Mouse (Mus musculus) hindbrain, embryonic 15.5 days (tissue): ENCODE data around the gene Mboat2. TPM values are rescaled to one million over a fixed set of nuclear protein-coding genes. Genes with fewer than 3 reads are reported as not detected.

Source experiments
- ATAC-seq: fragments of 200-750 bp; cut with Nextera tagmentation; 2 replicates; pipeline ENCODE4 v1.8.0; 2017; ENCODE audit warnings: low read depth, moderate number of reproducible peaks, moderate TSS enrichment; ENCODE audit not compliant: low FRiP score
- H3K27ac ChIP-seq: fragments of 300-500 bp; sonication (generic); replicated peaks from 2 replicates; pipeline ENCODE4 v1.5.1; 2015; ENCODE audit warnings: mild to moderate bottlenecking, inconsistent platforms
- H3K27me3 ChIP-seq: fragments of 300-500 bp; sonication (generic); 2 replicates; pipeline ENCODE4 v1.6.1; 2015; ENCODE audit warnings: control low read depth, inconsistent platforms
- H3K36me3 ChIP-seq: fragments of 300-500 bp; sonication (generic); 2 replicates; pipeline ENCODE4 v1.6.1; 2015; ENCODE audit warnings: control low read depth, inconsistent platforms
- H3K4me1 ChIP-seq: fragments of 300-500 bp; sonication (generic); replicated peaks from 2 replicates; pipeline ENCODE4 v1.6.1; 2015; ENCODE audit warnings: control low read depth, inconsistent platforms
- H3K4me2 ChIP-seq: fragments of 300-500 bp; sonication (generic); 2 replicates; pipeline ENCODE4 v1.6.1; 2015; ENCODE audit warnings: moderate library complexity, mild to moderate bottlenecking, inconsistent platforms
- H3K4me3 ChIP-seq: fragments of 300-500 bp; sonication (generic); 2 replicates; pipeline ENCODE4 v1.5.1; 2015; ENCODE audit warnings: mild to moderate bottlenecking, inconsistent platforms
- H3K9ac ChIP-seq: fragments of 300-500 bp; sonication (generic); 2 replicates; pipeline ENCODE4 v1.6.1; 2015; ENCODE audit warnings: inconsistent platforms
- H3K9me3 ChIP-seq: fragments of 300-500 bp; sonication (generic); 2 replicates; pipeline ENCODE4 v1.6.1; 2016; ENCODE audit warnings: control low read depth, inconsistent platforms
- WGBS: fragments of 180-500 bp; shearing (Covaris S2); methylation state at CpG from one replicate; pipeline ENCODE4 v1.1.7; 2015; 5-methylcytosine and 5-hydroxymethylcytosine counted together
- polyA plus RNA-seq: library from polyadenylated mRNA; unstranded; fragments of >200 nt; fragmentation: Nextera tagmentation; extraction: Ambion mirVana; gene quantifications from 2 replicates; pipeline ENCODE4 v1.2.1, GENCODE M21; 2015

Mboat2 gene
- polyA plus RNA-seq, 1 experiment from 2014 or later: 65.5 TPM

DNA sequence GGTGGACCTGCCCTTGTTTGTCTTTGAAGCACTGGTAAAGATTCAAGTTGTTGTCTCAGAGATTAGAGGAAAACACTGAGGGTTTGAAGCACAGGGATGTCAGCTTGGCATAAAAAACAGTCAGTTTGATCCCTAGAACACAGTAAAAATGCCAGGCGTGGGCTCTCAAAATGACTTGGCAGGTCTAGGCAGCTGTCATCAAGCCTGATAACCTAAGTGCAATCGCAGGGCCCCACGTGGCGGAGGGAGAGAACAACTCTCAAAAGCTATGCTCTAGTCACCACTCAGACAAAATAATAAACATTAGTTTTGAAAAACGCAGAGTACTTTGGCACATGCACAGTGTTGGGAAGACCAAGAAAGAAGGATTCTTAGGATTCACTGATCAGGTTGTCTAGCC, 154.5 kb downstream of the Mboat2 start:
- 88% methylated on average over 5 of the region's 5 CpGs for WGBS
- Histone ChIP-seq H3K27me3 (no peaks in the 10 kb centered on the region), H3K36me3 (peaks cover 41% of the 10 kb centered on the region), H3K9ac (no peak overlapping the region), H3K27ac (no peak overlapping the region), H3K9me3 (no peaks in the 10 kb centered on the region), H3K4me3 (no peak overlapping the region), H3K4me1 (no peaks in the 10 kb centered on the region), H3K4me2 (no peak overlapping the region)
- ATAC-seq: no peak

DNA sequence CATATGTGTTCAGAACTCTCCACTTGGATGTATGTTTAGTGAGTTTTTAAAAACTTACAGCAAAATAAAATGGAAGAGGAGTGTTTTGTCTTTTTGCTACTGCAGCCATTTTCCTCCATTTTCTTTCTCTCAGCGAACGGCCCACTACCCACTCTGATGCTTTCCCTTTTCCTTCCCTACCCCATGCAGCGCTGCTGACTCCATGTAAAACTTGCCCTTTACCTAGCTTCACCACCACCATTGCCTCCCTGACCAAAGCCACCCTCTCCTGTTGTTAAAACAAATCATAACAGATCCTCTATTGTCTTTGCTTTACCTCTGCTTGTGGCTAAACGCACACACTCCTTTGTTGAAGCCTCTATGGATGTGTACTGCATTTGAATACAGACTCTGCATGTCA, 164.7 kb downstream of the Mboat2 start:
- no peaks in the 10 kb centered on the region for H3K27me3 ChIP-seq
- H3K4me3 ChIP-seq: no peak overlapping the region
- H3K9ac ChIP-seq: no peak overlapping the region
- no peak for ATAC-seq
- 86% methylated on average over 4 of the region's 4 CpGs for whole genome bisulfite sequencing
- no peaks in the 10 kb centered on the region for H3K4me1 ChIP-seq
- no peak overlapping the region for H3K4me2 ChIP-seq
- H3K9me3 ChIP-seq: no peaks in the 10 kb centered on the region
- peaks cover 89% of the 10 kb centered on the region for H3K36me3 ChIP-seq
- no peak overlapping the region for H3K27ac ChIP-seq

DNA sequence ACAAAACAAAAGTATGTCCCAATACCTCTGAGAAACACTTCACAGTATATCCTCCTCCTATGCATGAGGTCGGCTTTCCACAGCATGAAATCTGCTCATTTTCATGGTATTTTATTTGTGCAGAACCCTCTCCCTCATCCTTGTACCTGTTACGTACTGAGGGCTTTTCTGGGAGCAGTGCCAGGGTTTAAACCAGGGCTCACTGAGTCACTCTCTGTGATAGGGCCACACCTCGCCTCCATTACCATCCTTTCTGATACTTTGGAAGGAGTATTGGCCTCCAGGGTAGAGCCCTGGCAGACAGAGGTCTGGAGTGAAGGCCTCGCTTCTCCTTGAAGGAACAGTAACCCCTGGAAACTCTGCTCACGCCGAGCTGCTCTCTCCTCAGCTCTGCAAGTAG, 174.7 kb downstream of the Mboat2 start:
- ATAC-seq: no peak
- 84% methylated on average over 6 of the region's 6 CpGs for WGBS
- no peak overlapping the region for H3K4me2 ChIP-seq
- H3K4me1 ChIP-seq: no peaks in the 10 kb centered on the region
- H3K36me3 ChIP-seq: peaks cover 85% of the 10 kb centered on the region
- H3K9me3 ChIP-seq: no peaks in the 10 kb centered on the region
- no peak overlapping the region for H3K4me3 ChIP-seq
- no peak overlapping the region for H3K27ac ChIP-seq
- no peak overlapping the region for H3K9ac ChIP-seq
- H3K27me3 ChIP-seq: no peaks in the 10 kb centered on the region

DNA sequence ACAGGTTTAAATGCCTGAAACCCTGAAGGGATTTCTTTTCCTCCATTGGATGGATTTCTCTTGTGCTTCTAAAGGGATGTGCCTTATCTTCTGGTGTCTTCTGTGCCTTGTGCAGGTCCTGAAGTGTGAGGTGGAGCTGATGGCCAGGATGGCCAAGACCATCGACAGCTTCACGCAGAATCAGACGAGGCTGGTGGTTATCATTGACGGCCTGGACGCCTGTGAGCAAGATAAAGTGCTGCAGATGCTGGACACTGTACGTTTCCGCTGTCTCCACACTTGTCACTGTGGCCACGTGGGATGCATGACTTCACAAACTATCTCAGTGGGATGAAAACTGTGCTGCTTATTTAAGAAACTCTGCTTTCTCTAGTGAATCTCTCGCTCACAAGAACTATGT, 179.3 kb downstream of the Mboat2 start:
- Histone ChIP-seq H3K9me3 (no peaks in the 10 kb centered on the region), H3K4me2 (no peak overlapping the region), H3K27me3 (no peaks in the 10 kb centered on the region), H3K4me1 (no peaks in the 10 kb centered on the region), H3K27ac (no peak overlapping the region), H3K36me3 (peaks cover 87% of the 10 kb centered on the region), H3K4me3 (no peak overlapping the region), H3K9ac (no peak overlapping the region)
- no peak for ATAC-seq
- 92% methylated on average over 9 of the region's 9 CpGs for WGBS

DNA sequence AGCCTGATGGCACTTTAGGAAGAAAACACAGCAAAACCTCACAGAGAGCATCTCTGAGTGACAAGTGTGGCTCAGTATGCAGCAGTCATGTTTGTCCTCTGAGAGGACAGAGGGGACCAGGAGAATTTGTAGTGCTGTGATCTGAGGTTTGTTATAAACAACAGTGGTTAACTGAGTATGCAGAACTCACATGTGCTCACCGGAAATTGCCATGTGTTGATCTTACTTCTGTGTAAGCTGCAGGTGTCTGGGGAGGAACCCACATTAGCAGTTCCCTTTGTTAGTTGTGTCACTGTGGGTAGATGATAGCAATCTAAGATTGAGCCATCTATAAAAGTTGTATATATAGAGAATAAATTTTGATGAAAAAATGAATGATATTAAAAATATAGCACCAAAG, 179.7 kb downstream of the Mboat2 start:
- Histone ChIP-seq H3K4me1 (no peaks in the 10 kb centered on the region), H3K36me3 (peaks cover 87% of the 10 kb centered on the region), H3K4me2 (no peak overlapping the region), H3K4me3 (no peak overlapping the region), H3K9ac (no peak overlapping the region), H3K9me3 (no peaks in the 10 kb centered on the region), H3K27me3 (no peaks in the 10 kb centered on the region), H3K27ac (no peak overlapping the region)
- WGBS: 86% methylated on average over 1 of the region's 1 CpGs
- ATAC-seq: no peak

DNA sequence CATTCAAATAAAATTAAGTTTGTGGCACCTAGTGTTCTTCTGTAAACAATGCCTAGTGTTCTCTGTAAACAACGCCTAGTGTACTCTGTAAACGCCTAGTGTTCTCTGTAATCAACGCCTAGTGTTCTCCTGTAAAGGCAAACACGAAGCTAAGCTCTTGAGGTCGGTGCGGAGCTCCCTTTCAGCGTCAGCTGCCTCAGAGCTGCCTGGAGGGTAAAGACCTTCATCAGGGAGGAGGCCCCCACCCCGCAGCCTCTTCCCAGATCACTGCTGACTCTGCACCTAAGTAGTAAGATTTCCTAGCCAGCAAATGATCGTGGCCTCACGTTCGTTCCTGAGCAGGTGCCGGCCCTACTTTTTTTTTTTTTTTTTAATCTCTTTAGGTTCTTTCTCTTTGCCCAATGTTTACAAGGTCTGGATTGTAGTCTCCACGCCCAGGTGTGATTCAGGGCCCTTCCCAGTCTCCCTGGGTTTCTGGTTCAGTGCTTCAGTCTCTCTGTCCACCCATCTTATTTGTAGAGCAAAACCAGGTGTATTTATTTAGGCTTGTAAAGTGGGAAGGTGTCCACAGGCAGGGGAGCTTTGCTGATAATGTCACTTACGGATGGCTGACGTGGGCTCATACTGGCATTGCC, 181.2 kb downstream of the Mboat2 start:
- Histone ChIP-seq H3K9ac (no peak overlapping the region), H3K27ac (no peak overlapping the region), H3K36me3 (peaks cover 88% of the 10 kb centered on the region), H3K4me2 (no peak overlapping the region), H3K27me3 (no peaks in the 10 kb centered on the region), H3K4me3 (no peak overlapping the region), H3K4me1 (no peaks in the 10 kb centered on the region), H3K9me3 (no peaks in the 10 kb centered on the region)
- no peak for ATAC-seq
- 80% methylated on average over 15 of the region's 15 CpGs for WGBS

DNA sequence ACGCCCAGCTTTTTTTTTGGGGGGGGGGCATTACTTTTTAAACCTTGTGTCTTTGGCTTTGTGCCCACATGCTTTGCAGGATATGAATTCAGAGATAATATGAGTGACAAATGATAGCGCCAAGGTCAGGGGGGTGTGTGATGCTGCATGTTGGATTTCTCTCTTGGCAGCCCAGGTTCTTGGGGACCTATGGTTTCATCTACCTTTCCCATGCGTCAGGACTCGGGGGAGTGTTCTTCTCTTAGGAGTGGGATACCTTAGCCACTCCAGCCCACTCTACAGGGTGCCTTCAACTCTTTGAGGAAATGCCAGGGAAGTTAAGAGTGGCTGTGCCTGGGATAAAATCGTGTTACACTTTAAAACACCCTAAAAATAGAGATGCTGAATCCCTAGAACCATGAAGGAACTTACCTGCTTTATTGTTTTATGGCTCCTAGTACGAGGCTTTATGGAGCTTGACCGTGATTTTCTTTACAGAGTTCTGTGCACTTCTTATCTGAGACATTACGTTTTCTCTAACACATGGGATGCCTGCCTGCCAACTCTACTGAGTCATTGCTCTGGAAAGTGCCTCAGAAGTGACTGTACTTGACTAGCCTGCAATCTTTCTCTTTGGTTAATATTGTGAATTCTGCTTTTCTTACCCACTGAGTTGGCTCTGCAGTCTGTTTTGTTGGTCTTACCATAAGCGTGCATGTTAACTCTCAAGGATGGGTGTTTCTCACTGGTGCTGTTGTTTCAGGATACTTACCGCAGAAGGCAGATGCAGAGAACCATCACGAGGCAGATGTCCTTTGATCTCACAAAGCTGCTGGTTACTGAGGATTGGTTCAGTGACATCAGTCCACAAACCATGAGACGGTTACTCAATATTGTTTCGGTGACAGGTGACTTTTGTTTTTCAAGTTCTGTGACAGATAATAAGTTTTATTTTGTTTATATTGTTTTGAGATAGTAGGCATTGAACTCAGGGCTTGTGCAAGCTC, 182.2 kb downstream of the Mboat2 start:
- Histone ChIP-seq H3K27ac (no peak overlapping the region), H3K9me3 (no peaks in the 10 kb centered on the region), H3K27me3 (no peaks in the 10 kb centered on the region), H3K36me3 (peaks cover 88% of the 10 kb centered on the region), H3K4me3 (no peak overlapping the region), H3K4me2 (no peak overlapping the region), H3K9ac (no peak overlapping the region), H3K4me1 (no peaks in the 10 kb centered on the region)
- 92% methylated on average over 13 of the region's 13 CpGs for WGBS
- no peak for ATAC-seq

Other genes starting within 250 kb of the Mboat2 start
- 14.3 TPM in 2 replicates for gene Klf11, start 179.6 kb upstream of the Mboat2 start, polyA plus RNA-seq
- gene Cys1, start 149.1 kb upstream of the Mboat2 start, polyA plus RNA-seq: 1.3 and 1.6 TPM in 2 replicates
- gene Rrm2, start 122.6 kb upstream of the Mboat2 start, polyA plus RNA-seq: 64.0 and 73.5 TPM in 2 replicates
- 127 and 140 TPM in 2 replicates for gene Kidins220, start 144.0 kb downstream of the Mboat2 start, polyA plus RNA-seq